Mouse (Mus musculus) heart, postnatal 0 days (tissue): ENCODE measurements around the gene Gata5. TPM values are rescaled to one million over a fixed set of nuclear protein-coding genes. Genes with fewer than 3 reads are reported as not detected.

Experiments
- ATAC-seq: fragments of 200-750 bp; cut with Nextera tagmentation; 2 replicates; pipeline ENCODE4 v1.8.0; 2017; ENCODE audit warnings: low read depth, moderate number of reproducible peaks, moderate library complexity; ENCODE audit not compliant: insufficient read depth
- DNase-seq: peaks from one replicate; pipeline ENCODE4 v3.0.0-alpha.2; 2016; ENCODE audit warnings: low spot score
- H3K27ac ChIP-seq: fragments of 300-500 bp; sonication (generic); 2 replicates; pipeline ENCODE4 v1.5.1; 2014; ENCODE audit warnings: low read depth, mild to moderate bottlenecking
- H3K27me3 ChIP-seq: fragments of 300-500 bp; sonication (generic); 2 replicates; pipeline ENCODE4 v1.6.1; 2014; ENCODE audit warnings: low read length, mixed read lengths; ENCODE audit not compliant: control insufficient read depth, insufficient read depth
- H3K36me3 ChIP-seq: fragments of 300-500 bp; sonication (generic); replicated peaks from 2 replicates; pipeline ENCODE4 v1.6.1; 2014; ENCODE audit warnings: low read length, mixed read lengths; ENCODE audit not compliant: control insufficient read depth, insufficient read depth
- H3K4me1 ChIP-seq: fragments of 300-500 bp; sonication (generic); 2 replicates; pipeline ENCODE4 v1.6.1; 2014; ENCODE audit warnings: antibody characterized with exemption; ENCODE audit not compliant: control insufficient read depth, insufficient read depth
- H3K4me2 ChIP-seq: fragments of 300-500 bp; sonication (generic); 2 replicates; pipeline ENCODE4 v1.6.1; 2014; ENCODE audit warnings: low read depth, mild to moderate bottlenecking, low read length, moderate library complexity
- H3K4me3 ChIP-seq: fragments of 300-500 bp; sonication (generic); 2 replicates; pipeline ENCODE4 v1.5.1; 2014; ENCODE audit warnings: low read depth, low read length
- H3K9ac ChIP-seq: fragments of 300-500 bp; sonication (generic); replicated peaks from 2 replicates; pipeline ENCODE4 v1.6.1; 2014; ENCODE audit warnings: low read depth, low read length, mixed read lengths
- H3K9me3 ChIP-seq: fragments of 300-500 bp; sonication (generic); replicated peaks from 2 replicates; pipeline ENCODE4 v1.6.1; 2016; ENCODE audit warnings: low read length; ENCODE audit not compliant: control insufficient read depth
- CTCF ChIP-seq: IDR thresholded peaks from 2 replicates; pipeline ENCODE4 v1.5.1; 2016; ENCODE audit warnings: antibody characterized with exemption, control low read depth, low read depth
- EP300 ChIP-seq: IDR thresholded peaks from 2 replicates; pipeline ENCODE4 v1.6.1; 2016; ENCODE audit warnings: antibody characterized with exemption, low read depth
- WGBS: fragments of 180-500 bp; shearing (Covaris S2); extraction: QIAGEN DNeasy Blood & Tissue Kit; methylation state at CpG from one replicate; pipeline ENCODE4 v1.1.7; 2014; 5-methylcytosine and 5-hydroxymethylcytosine counted together
- polyA plus RNA-seq: library from polyadenylated mRNA; unstranded; fragments of >200 nt; fragmentation: Nextera tagmentation; extraction: Ambion mirVana; gene quantifications from 2 replicates; pipeline ENCODE4 v1.2.1, GENCODE M21; 2015
- total RNA-seq: library from RNA; depleted of rRNA; stranded (reverse); fragments of >200 nt; gene quantifications from 2 replicates; pipeline ENCODE4 v1.2.3, GENCODE M21; 2014; ENCODE audit warnings: low replicate concordance

The Gata5 gene
- total and polyA plus RNA-seq, 2 experiments from 2014 or later = 1.2 to 5.7 TPM

DNA sequence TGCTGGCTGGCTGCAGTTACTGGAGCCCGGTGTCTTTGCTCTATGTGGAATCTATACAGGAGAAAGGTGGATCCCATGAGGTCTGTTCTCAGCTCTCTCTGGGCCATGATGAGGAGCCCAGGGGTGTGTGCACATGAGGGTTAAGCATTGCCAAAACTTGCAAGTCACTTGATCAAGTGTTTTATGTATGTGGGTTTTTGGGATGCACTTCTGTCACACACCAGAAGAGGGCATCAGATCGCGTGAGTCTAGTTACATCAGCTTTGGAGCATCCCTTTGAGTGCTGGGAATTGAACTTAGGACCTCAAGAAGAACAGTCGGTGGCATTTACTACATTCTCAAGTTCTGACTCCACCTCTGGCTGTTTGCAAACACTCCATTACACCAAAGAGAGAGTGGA, 29.9 kb downstream of the Gata5 start:
- H3K27ac ChIP-seq = no peak overlapping the region
- no peaks in the 10 kb centered on the region for H3K36me3 ChIP-seq
- ATAC-seq (no peak), DNase-seq (no peak)
- H3K4me2 ChIP-seq = no peak overlapping the region
- no peaks in the 10 kb centered on the region for H3K4me1 ChIP-seq
- TF ChIP-seq CTCF (no peak), EP300 (no peak)
- 66% methylated on average over 4 of the region's 4 CpGs for WGBS
- no peak overlapping the region for H3K4me3 ChIP-seq
- no peak overlapping the region for H3K9ac ChIP-seq
- peaks cover 10% of the 10 kb centered on the region; the same call in 1 of the 2 replicates for H3K9me3 ChIP-seq
- H3K27me3 ChIP-seq = no peaks in the 10 kb centered on the region

DNA sequence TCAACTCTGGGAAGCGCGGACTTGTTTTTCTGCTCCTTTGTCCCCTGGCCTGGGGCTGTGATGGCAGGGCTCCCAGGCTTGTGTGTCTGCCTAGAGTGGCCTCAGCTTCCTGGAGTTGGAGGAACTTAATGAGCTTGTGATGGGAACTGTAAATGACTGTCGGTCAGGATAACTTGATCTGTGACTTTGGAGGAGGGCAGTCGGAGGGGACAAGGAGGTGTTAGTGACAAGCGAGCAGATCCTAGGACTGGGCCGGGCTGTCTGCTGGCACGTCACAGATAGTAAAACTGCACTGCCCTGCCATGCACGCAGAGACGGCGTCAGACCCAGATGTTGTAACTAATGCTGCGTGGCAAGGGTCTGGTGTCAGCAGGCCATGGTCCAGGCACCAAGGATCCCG, 31.0 kb downstream of the Gata5 start:
- no peak for DNase-seq
- H3K4me1 ChIP-seq = no peaks in the 10 kb centered on the region
- H3K27me3 ChIP-seq = no peaks in the 10 kb centered on the region
- no peak overlapping the region for H3K9ac ChIP-seq
- H3K27ac ChIP-seq = no peak overlapping the region
- H3K36me3 ChIP-seq = no peaks in the 10 kb centered on the region
- no peak for ATAC-seq
- H3K4me3 ChIP-seq = no peak overlapping the region
- no peak for TF ChIP-seq EP300
- TF ChIP-seq CTCF = no peak
- H3K4me2 ChIP-seq = no peak overlapping the region
- WGBS = 66% methylated on average over 12 of the region's 12 CpGs
- peaks cover 10% of the 10 kb centered on the region; the same call in 1 of the 2 replicates for H3K9me3 ChIP-seq

DNA sequence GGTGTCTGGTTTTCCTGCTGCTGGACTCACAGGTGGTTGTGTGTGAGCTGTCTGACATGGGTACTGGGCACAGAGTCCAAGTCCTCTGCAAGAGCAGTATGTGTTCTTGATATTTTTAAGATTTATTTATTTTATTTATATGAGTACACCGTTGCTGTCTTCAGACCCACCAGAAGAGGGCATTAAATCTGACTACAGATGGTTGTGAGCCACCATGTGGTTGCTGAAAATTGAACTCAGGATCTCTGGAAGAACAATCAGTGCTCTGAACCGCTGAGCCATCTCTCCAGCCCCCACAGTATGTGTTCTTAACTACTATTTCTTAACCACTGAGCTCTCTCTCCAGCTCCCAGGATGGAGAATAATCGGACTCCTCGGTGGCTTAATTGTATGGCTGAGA, 32.3 kb downstream of the Gata5 start:
- Histone ChIP-seq H3K4me2 (no peak overlapping the region), H3K36me3 (no peaks in the 10 kb centered on the region), H3K27ac (no peak overlapping the region), H3K9ac (no peak overlapping the region), H3K4me3 (no peak overlapping the region), H3K27me3 (no peaks in the 10 kb centered on the region), H3K4me1 (no peaks in the 10 kb centered on the region), H3K9me3 (peaks cover 10% of the 10 kb centered on the region; the same call in 1 of the 2 replicates)
- 79% methylated on average over 4 of the region's 4 CpGs for WGBS
- TF ChIP-seq EP300 = no peak
- no peak for TF ChIP-seq CTCF
- ATAC-seq (no peak), DNase-seq (no peak)

DNA sequence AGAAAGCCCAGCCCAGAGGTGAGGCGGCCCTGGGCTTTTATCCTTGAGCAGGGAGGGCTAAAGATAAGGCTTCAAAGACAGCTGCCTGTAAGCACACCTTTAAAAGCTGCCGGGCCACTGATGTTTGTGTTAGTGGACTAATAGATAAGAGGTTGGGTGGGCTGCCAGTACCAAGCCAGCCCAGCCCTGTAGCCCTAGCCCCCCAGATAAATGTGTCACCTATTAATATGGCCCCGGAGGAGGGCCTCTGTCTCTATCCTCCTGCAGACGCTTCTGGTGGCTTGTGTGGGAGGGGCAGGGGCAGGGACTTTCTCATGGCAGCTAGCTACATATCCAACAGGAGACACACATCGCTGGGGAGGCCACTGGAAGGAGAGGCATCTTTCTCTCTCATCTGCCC, 33.7 kb downstream of the Gata5 start:
- WGBS = 36% methylated on average over 5 of the region's 5 CpGs
- H3K27ac ChIP-seq = no peak overlapping the region

DNA sequence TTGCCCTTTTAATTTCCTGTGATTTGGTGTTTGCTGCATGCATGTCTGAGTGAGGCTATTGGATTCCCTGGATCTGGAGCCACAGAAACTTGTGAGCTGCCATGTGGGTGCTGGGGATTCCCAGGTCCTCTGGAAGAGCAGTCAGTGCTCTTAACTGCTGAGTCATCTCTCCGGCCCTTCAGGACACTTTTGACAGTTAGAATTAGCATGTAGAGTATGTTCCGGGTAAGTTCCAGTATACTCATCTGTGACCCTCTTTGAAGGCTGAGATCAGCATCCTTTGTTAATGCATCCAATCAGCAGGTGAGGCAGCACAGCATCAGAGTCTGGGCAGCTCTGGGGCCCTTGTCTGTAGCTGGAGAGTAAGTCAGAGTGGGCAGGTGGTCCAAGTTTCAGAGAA, 34.2 kb downstream of the Gata5 start:
- H3K4me1 ChIP-seq = no peaks in the 10 kb centered on the region
- WGBS = 35% methylated on average over 2 of the region's 2 CpGs
- H3K9ac ChIP-seq = no peak overlapping the region
- H3K27me3 ChIP-seq = no peaks in the 10 kb centered on the region
- H3K9me3 ChIP-seq = peaks cover 10% of the 10 kb centered on the region; the same call in 1 of the 2 replicates
- no peaks in the 10 kb centered on the region for H3K36me3 ChIP-seq
- no peak for ATAC-seq
- no peak overlapping the region for H3K27ac ChIP-seq
- TF ChIP-seq CTCF = no peak
- no peak for TF ChIP-seq EP300
- no peak for DNase-seq
- H3K4me3 ChIP-seq = no peak overlapping the region
- no peak overlapping the region for H3K4me2 ChIP-seq

More for the DNA sequence above, 33.7 kb downstream of the Gata5 start:
- no peak for TF ChIP-seq CTCF
- TF ChIP-seq EP300 = no peak
- Histone ChIP-seq H3K36me3 (no peaks in the 10 kb centered on the region), H3K4me3 (no peak overlapping the region), H3K4me2 (no peak overlapping the region), H3K27me3 (no peaks in the 10 kb centered on the region), H3K4me1 (no peaks in the 10 kb centered on the region), H3K9me3 (peaks cover 10% of the 10 kb centered on the region; the same call in 1 of the 2 replicates), H3K9ac (no peak overlapping the region)
- ATAC-seq = no peak
- DNase-seq = no peak

DNA sequence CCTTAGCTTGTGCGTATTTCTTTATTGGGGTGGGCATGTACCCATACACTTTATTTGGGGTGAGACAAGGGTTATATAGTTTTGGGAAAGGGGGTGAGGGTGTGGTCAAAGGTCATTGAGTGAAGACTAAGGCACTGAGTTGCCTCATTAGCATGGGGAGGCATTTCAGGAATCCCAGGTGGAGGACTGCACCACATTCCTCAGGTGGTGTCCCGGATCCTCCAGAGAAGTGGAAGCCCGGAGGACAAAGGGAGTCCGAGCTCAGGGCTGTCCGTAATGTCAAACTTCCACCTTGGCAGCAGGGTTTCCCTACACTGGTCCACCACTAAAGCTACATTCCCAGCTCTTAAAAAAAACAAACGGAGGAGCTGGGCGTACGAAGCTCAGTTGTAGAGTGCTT, 41.6 kb downstream of the Gata5 start:
- Histone ChIP-seq H3K9ac (no peak overlapping the region), H3K4me1 (0 out of 2 replicates have a peak, but pooled peaks cover 6% of the 10 kb centered on the region), H3K27me3 (no peaks in the 10 kb centered on the region), H3K36me3 (no peaks in the 10 kb centered on the region), H3K4me3 (no peak overlapping the region), H3K9me3 (no peaks in the 10 kb centered on the region), H3K27ac (no peak overlapping the region), H3K4me2 (no peak overlapping the region)
- TF ChIP-seq EP300 (no peak), CTCF (no peak)
- 74% methylated on average over 8 of the region's 8 CpGs for WGBS
- ATAC-seq (no peak), DNase-seq (no peak)
